Mouse (Mus musculus) heart, embryonic 10.5 days (tissue): ENCODE results near the gene Gm45808. TPM values are rescaled to one million over a fixed set of nuclear protein-coding genes. Genes with fewer than 3 reads are reported as not detected.
A peak's percentile ranks its signal among the peaks of the same experiment; 100 is the strongest.
"Not testable (repeated sequence)": the region's sequence is repeated elsewhere in the genome, so short reads cannot be mapped to it uniquely, and the experiment has no call there.

Experiments
- DNase-seq: peaks from one replicate; pipeline ENCODE4 v3.0.0-alpha.2; 2017; ENCODE audit warnings: low spot score
- H3K27ac ChIP-seq: fragments of 300-500 bp; sonication (generic); 2 replicates; pipeline ENCODE4 v1.5.1; 2016; ENCODE audit warnings: mild to moderate bottlenecking
- H3K27me3 ChIP-seq: fragments of 300-500 bp; sonication (generic); 2 replicates; pipeline ENCODE4 v1.6.1; 2016; ENCODE audit warnings: mild to moderate bottlenecking; ENCODE audit not compliant: poor library complexity, insufficient read depth, severe bottlenecking
- H3K36me3 ChIP-seq: fragments of 300-500 bp; sonication (generic); 2 replicates; pipeline ENCODE4 v1.6.1; 2016; ENCODE audit warnings: mild to moderate bottlenecking, moderate library complexity
- H3K4me1 ChIP-seq: fragments of 300-500 bp; sonication (generic); 2 replicates; pipeline ENCODE4 v1.6.1; 2016; ENCODE audit warnings: mild to moderate bottlenecking
- H3K4me3 ChIP-seq: fragments of 300-500 bp; sonication (generic); 2 replicates; pipeline ENCODE4 v1.5.1; 2016; ENCODE audit warnings: mild to moderate bottlenecking, moderate library complexity
- H3K9me3 ChIP-seq: fragments of 300-500 bp; sonication (generic); 2 replicates; pipeline ENCODE4 v1.6.1; 2016; ENCODE audit warnings: mild to moderate bottlenecking, moderate library complexity
- WGBS: fragments of 180-500 bp; shearing (Covaris S2); methylation state at CpG from one replicate; pipeline ENCODE4 v1.1.7; 2016; 5-methylcytosine and 5-hydroxymethylcytosine counted together
- polyA plus RNA-seq: library from polyadenylated mRNA; unstranded; fragments of >200 nt; fragmentation: Nextera tagmentation; extraction: Ambion mirVana; gene quantifications from 2 replicates; pipeline ENCODE4 v1.2.1, GENCODE M21; 2016

Gene Gm45808
- polyA plus RNA-seq, 1 experiment from 2014 or later: not detected

DNA sequence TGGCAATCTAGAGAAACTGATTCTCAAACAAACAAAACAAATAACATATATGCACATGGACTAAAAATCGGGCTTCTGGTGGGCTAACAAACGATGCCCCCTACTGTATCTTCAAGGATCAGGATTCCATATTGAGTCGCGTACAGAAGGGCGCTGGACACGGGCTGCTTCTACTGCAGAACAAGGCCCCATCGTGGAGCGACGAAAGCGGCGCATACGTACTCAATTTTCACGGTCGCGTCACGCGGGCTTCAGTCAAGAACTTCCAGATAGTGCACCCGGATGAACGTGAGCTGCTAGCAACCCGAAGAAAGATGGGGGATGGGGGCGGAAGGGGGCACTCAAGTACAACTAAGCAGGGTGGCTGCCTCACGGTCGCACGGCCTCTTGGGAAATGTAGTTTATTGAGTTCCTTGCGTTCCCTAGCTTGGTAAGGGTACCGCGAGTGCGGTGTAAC, 35.1 kb upstream of the Gm45808 start:
- peak overlapping the region; percentile 70 for H3K4me3 ChIP-seq
- H3K27me3 ChIP-seq: no peaks in the 10 kb centered on the region
- peak; percentile 95 for DNase-seq
- H3K27ac ChIP-seq: peak overlapping the region; percentile 93
- H3K36me3 ChIP-seq: peaks cover 17% of the 10 kb centered on the region; the same call in 1 of the 2 replicates
- under 1% methylated on average over 28 of the region's 28 CpGs for WGBS
- H3K9me3 ChIP-seq: no peaks in the 10 kb centered on the region
- peaks cover 30% of the 10 kb centered on the region for H3K4me1 ChIP-seq

DNA sequence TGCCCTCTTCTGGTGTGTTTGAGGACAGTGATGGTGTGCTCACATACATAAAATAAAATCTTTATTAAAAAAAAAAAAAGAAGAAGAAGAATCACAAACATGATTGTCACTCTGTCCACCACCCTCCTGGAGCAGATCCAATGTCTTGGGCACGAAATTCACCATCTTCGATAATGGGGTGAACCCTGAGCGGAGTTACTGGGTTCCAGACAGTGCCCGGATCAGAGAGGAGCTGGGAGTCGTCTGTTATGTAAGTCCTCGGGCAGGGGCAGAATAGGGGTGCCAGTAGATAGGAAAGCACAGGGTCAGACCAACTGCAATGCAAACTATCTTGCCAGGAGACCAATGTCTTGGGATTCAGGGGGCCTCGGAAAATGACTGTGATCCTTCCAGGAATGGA, 34.0 kb upstream of the Gm45808 start:
- no peak for DNase-seq
- WGBS: 91% methylated on average over 7 of the region's 7 CpGs
- H3K27ac ChIP-seq: no peak overlapping the region
- H3K36me3 ChIP-seq: peaks cover 17% of the 10 kb centered on the region; the same call in 1 of the 2 replicates
- H3K4me3 ChIP-seq: no peak overlapping the region
- no peaks in the 10 kb centered on the region for H3K9me3 ChIP-seq
- peaks cover 38% of the 10 kb centered on the region for H3K4me1 ChIP-seq
- H3K27me3 ChIP-seq: no peaks in the 10 kb centered on the region

DNA sequence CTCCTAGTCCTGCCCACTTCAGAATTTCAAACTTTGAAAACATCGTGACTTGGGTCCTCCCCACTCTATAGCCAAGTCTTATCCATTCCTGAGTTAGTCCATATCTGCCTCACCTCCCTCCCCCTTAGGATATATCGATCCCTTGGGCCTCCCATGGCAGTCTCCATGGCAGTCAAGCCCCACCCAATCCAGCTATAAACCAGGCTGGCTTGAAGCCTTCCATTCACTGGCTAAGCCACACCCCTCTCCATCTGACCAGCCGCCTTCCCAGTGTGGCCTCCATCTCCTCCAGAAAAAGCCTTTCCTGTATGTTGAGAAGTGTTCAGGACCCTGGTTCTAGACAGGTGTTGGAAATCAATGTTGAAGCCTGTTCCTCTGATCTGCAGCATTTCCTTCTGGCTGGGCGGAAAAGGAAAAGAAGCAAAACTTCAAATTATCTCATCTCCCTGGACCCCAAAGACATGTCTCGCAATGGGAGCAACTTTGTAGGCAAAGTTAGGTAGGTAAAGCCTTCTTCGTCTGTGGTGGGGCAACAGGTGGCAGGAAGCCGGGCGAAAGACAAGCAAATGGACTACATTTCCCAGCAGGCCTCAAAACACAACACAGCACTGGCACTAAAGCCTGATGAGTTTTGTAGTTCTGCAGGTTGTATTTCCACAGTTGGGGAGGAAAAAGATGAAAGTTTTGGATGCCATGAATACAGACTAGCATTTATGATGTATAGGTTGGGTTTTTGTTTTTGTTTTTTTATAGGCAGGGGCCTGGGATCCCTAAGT, 32.9 kb upstream of the Gm45808 start:
- WGBS: 70% methylated on average over 8 of the region's 8 CpGs
- Histone ChIP-seq H3K36me3 (peaks cover 17% of the 10 kb centered on the region; the same call in 1 of the 2 replicates), H3K27ac (no peak overlapping the region), H3K4me1 (peaks cover 40% of the 10 kb centered on the region), H3K27me3 (no peaks in the 10 kb centered on the region), H3K4me3 (no peak overlapping the region), H3K9me3 (no peaks in the 10 kb centered on the region)
- no peak for DNase-seq

DNA sequence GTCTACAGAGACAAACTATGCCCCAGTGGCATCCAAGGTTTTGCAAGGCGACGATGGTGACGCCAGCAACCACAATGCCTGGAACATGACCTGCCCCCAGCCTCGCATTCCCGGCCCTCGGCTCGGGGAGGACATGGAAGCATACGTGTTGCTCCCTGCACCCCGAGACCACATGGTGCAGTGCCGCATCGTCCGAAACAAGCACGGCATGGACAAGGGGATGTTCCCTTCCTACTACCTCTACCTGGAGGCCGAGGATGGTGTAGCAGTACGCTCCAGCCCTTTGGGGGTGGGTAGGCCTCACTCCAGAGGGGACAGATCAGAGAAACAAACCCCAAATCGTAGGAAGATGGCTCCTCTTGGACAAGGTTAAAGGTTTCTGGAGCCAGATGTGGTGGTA, 32.0 kb upstream of the Gm45808 start:
- 94% methylated on average over 16 of the region's 16 CpGs for WGBS
- Histone ChIP-seq H3K27ac (no peak overlapping the region), H3K4me1 (peaks cover 34% of the 10 kb centered on the region), H3K27me3 (no peaks in the 10 kb centered on the region), H3K9me3 (no peaks in the 10 kb centered on the region), H3K4me3 (no peak overlapping the region), H3K36me3 (peaks cover 11% of the 10 kb centered on the region; the same call in 1 of the 2 replicates)
- DNase-seq: no peak

DNA sequence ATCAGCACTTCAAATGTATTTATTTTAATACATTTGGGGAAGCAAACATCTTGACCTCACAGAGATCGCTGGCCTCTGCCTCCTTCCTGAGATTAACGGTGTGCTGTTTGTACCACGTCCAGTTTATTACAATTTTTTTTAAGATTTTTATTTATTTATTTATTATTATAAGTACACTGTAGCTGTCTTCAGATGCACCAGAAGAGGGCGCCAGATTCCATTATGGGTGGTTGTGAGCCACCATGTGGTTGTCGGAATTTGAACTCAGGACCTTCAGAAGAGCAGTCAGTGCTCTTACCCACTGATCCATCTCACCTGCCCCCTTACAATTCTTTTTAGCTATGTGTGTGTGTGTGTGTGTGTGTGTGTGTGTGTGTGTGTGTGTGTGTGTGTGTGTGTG, 30.2 kb upstream of the Gm45808 start:
- DNase-seq, H3K9me3 ChIP-seq, H3K4me3 ChIP-seq, H3K36me3 ChIP-seq, H3K27ac ChIP-seq, H3K27me3 ChIP-seq: not testable (repeated sequence)
- WGBS: 65% methylated on average over 5 of the region's 5 CpGs
- peaks cover 18% of the 10 kb centered on the region for H3K4me1 ChIP-seq

DNA sequence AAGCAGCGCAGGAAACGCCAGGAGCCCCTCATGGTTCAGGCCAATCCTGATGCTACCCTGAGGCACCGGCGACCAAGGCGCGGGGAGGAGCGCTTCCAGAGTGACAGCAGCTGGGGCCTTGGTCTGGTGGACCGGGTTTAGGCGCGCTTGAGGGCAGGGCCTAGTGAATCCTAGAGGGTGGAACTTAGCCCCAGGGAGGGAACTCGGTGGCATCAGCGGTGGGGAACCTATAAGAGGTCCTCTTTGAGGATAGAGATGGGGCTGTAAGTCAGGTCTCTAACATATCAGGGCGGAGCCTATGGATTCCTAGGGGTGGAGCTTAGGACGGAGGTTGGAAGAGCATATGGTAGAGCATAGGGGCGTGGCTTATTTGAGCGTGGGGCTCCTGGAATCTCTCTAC, 28.8 kb upstream of the Gm45808 start:
- no peaks in the 10 kb centered on the region for H3K27me3 ChIP-seq
- peak; percentile 91 for DNase-seq
- peaks cover 18% of the 10 kb centered on the region for H3K4me1 ChIP-seq
- WGBS: 18% methylated on average over 16 of the region's 16 CpGs
- H3K4me3 ChIP-seq: peak overlapping the region; percentile 43
- no peaks in the 10 kb centered on the region for H3K9me3 ChIP-seq
- H3K27ac ChIP-seq: peak overlapping the region; percentile 81
- H3K36me3 ChIP-seq: no peaks in the 10 kb centered on the region

DNA sequence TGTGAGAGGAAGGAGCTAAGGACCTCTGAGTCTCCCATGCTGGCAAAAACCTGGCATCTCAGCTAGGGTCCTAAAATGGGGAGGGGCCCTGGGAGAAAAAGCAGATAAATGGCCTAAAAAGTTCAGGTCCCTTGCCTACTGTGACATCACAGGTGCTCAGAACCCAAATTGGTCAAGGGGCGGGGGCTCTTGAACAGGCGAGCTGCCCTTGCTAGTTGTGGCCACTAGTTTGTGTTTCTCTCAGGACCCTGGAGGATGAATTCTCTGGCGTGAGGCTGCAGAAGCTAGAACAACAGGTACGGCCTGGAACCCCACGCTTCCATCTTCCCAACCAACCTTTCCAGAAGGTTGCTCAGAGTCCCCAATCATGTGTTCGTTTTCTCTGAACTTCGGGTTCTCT, 27.8 kb upstream of the Gm45808 start:
- no peak overlapping the region for H3K4me3 ChIP-seq
- 80% methylated on average over 7 of the region's 7 CpGs for WGBS
- H3K27me3 ChIP-seq: no peaks in the 10 kb centered on the region
- no peaks in the 10 kb centered on the region for H3K36me3 ChIP-seq
- DNase-seq: no peak
- H3K27ac ChIP-seq: peak overlapping the region; percentile 81
- H3K9me3 ChIP-seq: no peaks in the 10 kb centered on the region
- peaks cover 22% of the 10 kb centered on the region for H3K4me1 ChIP-seq

DNA sequence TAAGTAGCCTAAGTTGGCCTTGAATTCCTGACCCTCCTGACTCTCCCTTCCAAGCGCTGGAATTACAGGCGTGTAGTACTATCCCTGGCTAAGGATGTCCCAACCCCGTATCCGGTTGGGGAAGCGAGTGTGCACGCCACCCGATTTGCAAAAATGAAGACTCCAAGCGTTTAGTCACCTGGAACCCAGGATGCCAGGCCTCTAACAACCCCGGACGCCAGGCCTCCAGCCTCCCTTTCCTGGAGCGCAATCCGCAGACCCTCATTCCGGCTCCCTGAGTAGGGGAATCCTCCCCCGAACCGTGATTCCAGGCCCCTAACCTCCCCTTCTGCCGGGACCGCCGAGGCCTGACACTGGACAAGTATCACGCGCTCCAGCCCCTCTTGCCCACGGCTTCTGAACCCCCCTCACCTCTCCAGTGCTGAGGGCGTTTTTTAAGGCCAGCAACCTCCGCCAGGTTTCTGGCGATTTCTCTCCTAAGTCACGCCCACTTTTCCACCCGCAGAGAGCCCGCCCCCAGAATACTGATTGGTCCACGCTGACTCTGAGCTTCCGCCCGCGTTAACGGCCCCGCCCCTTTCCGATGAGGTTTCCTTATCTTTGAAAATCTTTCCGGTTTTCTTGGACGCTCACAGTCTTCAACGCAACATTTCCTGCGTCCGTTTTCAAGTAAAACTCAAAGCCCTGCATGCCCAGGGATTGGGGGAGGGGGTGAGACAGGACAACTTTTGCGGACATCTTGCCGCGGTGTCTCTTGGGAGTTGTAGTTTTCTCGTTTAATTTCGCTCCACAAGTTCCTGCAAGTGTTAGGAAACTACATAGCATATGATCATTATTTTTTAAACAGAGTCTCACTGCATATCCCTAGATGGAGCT, 23.5 kb upstream of the Gm45808 start, which contains the start of gene Nucb1:
Gene Nucb1 (minus strand): TSS at position 495 of the 876 bp plus-strand sequence.
- DNase-seq: peak; percentile 97
- H3K4me1 ChIP-seq: peaks cover 29% of the 10 kb centered on the region
- H3K27ac ChIP-seq: peak within 1 kb of the TSS; percentile 93
- H3K36me3 ChIP-seq: peaks cover 28% of the 10 kb centered on the region
- peak within 1 kb of the TSS; percentile 84 for H3K4me3 ChIP-seq
- no peaks in the 10 kb centered on the region for H3K27me3 ChIP-seq
- WGBS: under 1% methylated on average over 44 of the region's 44 CpGs
- H3K9me3 ChIP-seq: no peaks in the 10 kb centered on the region

DNA sequence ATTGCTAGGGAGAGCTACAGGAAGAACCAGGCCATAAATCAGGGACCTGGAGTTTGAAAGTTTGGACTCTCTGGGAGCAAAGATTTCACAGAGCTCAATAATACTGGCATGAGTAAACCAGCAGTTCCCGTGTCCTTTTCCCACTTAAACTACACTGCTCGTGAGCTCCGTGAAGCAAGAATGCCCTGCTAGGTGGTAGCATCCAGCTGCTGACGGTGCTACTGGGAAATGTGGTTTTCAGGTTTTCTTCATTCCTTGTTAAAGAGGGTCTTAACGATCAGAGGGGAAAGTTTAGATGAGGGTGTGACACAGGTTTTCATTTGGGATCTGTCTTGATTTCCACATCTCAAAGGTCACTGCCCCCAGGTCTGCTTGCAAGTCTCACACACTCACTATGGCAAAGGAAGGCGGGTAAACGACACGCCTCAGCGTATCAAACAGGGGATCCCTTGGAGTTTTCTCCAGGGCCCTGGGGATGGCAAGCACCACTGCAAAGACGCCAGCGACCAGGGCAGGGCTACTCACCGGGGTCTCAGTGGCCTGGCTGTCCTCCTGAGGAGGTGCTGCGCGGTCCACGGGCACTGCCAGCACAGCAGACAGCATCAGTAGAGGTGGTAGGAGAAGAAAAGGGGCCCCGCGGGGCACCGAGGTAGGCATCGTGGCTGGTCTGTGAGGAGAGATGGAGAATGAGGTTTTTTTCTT, 22.7 kb upstream of the Gm45808 start:
- peak overlapping the region; percentile 93 for H3K27ac ChIP-seq
- WGBS: 41% methylated on average over 19 of the region's 19 CpGs

DNA sequence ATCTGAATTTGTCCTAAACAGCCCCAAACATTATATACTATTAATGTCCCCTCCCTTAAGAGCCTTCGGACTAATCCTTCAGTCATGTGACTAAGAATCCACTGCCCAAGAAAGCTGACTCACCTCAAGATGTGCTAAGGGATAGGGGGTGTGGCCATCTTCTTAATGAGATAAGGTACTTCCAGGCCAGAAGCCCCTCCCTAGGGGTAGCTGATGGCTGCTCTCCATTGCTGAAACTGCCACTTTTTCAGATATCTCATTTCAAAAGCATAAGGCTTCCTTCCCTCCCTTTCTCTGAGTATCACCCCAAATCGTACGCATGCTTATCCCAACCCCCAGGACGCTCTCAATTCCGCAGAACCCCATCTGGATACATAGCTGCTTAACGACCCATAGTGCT, 21.9 kb upstream of the Gm45808 start:
- peak overlapping the region; percentile 84 for H3K4me3 ChIP-seq
- WGBS: 73% methylated on average over 6 of the region's 6 CpGs
- H3K27ac ChIP-seq: peak overlapping the region; percentile 93

More for the DNA sequence above, 22.7 kb upstream of the Gm45808 start:
- no peaks in the 10 kb centered on the region for H3K27me3 ChIP-seq
- no peak for DNase-seq
- H3K4me3 ChIP-seq: peak overlapping the region; percentile 84
- H3K4me1 ChIP-seq: peaks cover 23% of the 10 kb centered on the region
- H3K36me3 ChIP-seq: peaks cover 36% of the 10 kb centered on the region
- H3K9me3 ChIP-seq: no peaks in the 10 kb centered on the region

DNA sequence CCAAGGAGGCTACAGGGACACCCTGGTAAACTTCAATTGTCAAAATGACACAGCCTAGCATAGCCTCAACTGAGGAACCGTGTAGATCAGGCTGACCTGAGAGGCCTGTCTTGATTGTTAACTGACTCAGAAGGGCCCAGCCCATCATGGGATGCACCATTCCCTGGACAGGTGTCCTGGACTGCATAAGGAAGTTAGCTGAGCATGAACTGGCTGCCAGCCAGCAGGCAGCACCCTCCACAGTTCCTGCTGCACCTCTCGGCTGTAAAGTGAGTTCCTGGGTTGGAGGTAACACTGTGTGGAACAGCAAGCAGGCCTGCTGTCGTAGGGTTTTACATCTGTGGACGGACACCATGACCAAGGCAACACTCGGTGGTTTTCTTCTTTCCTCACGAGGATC, 21.0 kb upstream of the Gm45808 start:
- Histone ChIP-seq H3K4me3 (no peak overlapping the region), H3K27me3 (no peaks in the 10 kb centered on the region), H3K36me3 (peaks cover 49% of the 10 kb centered on the region), H3K9me3 (no peaks in the 10 kb centered on the region), H3K4me1 (peaks cover 26% of the 10 kb centered on the region), H3K27ac (no peak overlapping the region)
- no peak for DNase-seq
- WGBS: 85% methylated on average over 6 of the region's 6 CpGs

More for the DNA sequence above, 21.9 kb upstream of the Gm45808 start:
- peaks cover 23% of the 10 kb centered on the region for H3K4me1 ChIP-seq
- peaks cover 41% of the 10 kb centered on the region for H3K36me3 ChIP-seq
- H3K9me3 ChIP-seq: no peaks in the 10 kb centered on the region
- no peak for DNase-seq
- no peaks in the 10 kb centered on the region for H3K27me3 ChIP-seq

DNA sequence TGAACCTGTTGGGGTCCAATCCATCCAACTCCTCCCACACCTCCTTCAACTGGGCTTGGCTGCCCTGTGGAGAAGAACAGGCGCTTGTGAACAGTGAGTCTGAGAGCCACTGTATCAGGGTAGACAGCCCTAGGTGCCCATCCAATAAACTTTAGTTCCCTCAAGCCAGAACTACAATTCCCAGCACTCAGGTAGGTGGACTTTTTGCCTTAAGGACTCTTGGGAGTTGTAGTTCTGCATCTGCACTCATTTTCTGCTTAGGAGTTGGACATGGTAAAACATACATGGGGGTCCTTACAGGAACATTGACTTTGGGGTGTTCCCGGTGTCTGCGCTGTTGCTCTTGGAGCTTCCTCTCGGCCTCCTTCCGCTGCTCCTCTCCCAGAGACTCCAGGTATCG, 11.8 kb upstream of the Gm45808 start:
- H3K27ac ChIP-seq: no peak overlapping the region
- 97% methylated on average over 6 of the region's 6 CpGs for WGBS
- peaks cover 98% of the 10 kb centered on the region for H3K36me3 ChIP-seq
- DNase-seq: no peak
- no peak overlapping the region for H3K4me3 ChIP-seq
- peaks cover 24% of the 10 kb centered on the region for H3K4me1 ChIP-seq
- no peaks in the 10 kb centered on the region for H3K9me3 ChIP-seq
- H3K27me3 ChIP-seq: no peaks in the 10 kb centered on the region
